Mouse (Mus musculus) T-helper 1 cell (primary cell): ENCODE measurements around the gene Cars2.

Source experiments
- in situ Hi-C: fragments of 300-600 bp; cut with MboI, MseI; formaldehyde crosslinking; loops from one replicate; pipeline ENCODE4 v1.15.1; 2025; ENCODE audit warnings: high pct_unique_total_duplicates

The Cars2 gene

DNA sequence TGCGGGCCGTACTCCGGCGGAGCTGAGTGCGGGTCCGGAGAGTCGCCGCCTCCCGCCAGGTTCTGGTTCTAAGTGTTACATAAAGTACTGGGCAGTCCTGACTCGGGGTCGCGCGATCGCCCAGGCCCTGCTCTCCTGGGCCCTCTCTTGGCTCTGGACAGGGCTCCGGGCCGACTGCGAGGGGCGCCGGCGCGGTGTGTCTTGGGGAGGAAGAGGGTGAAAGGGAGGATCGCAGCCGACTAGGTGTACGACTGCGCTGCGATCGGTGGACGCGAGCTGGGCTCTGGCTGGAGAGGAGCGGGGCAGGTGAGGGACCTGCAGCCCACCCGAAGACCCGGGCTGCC lies 6.8 kb upstream of the Cars2 start:
- in situ Hi-C loops: loop anchor here (10.0 to 25.0 kb wide), 2 partner anchors 1595 to 1737 kb away; no protein-coding TSS in a partner anchor

DNA sequence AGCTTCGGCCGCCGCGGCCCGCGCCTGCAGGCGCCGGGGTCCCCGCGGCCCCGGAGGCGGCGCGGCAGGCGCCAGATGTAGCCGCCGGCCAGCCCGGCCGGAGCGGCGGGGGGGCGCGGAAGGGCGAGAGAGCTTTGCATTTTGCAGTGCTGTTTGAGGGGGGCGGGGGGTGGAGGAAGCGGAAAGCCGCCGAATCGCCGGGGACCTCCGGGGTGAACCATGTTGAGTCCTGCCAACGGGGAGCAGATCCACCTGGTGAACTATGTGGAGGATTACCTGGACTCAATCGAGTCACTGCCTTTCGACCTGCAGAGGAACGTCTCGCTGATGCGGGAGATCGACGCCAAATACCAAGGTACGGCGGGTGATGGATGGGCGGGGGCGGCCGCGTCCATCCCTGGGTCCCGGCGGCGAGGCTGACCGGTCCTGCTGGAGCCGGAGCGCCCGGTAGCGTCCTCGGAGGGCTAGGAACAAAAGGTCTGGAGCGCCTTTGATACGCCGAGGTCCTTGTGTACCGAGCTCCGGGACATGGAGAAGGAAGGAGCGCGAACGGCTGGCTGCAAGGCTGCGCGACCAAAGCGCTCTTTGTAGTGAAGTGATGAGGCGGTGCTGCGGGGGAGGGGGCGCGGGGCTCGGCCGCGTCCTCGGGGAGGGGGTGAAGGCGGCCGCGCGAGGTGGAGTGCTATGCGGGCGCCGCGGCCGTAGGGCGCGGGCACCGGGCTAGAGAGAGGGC lies 6.3 kb upstream of the Cars2 start:
- in situ Hi-C loops: loop anchor here (10.0 to 25.0 kb wide), 2 partner anchors 1595 to 1738 kb away; no protein-coding TSS in a partner anchor

DNA sequence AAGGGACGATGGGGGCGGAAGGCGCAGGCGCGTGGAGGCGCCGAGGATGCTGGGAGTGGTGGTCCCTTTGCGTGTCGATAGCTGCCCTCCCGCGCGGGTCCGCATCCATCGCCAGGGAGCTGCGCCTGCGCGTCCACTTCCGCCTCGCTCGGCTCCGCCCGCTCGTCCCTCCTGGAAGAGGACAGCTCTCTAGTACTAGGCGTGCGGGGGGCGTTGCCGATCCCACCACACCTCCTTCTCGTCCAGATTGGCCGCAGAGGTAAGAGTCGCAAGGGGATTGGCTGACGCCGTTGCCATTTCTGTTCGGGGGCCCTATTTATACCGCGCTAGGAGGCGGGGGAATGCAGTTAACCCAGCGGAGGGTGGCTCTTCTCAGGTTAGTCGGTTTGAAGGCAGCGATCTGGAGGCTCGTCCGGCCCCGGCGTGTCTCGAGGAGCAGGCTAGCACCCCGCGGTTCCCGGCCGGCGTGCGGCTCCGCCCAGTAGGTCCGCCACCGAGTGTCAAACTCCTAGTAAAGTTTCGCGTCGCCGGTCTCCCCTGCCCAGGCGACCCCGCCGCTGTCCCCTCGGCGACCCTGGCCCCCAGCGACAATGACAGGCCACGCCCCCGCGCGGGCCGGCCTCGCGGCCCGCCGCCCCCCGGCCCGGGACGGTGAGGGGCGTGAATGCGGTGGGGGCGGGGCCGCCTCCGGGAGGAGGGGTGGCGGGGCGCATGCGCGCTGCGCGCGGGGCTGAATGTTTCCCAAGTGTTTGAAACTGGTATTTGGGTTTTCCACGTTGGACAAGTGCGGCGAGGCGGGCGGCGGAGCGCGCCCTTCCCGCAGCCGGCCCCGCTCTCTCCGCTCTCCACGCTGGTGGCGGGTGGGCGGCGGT lies 5.4 kb upstream of the Cars2 start:
- in situ Hi-C loops: loop anchor here (10.0 to 25.0 kb wide), 2 partner anchors 1594 to 1739 kb away; no protein-coding TSS in a partner anchor

DNA sequence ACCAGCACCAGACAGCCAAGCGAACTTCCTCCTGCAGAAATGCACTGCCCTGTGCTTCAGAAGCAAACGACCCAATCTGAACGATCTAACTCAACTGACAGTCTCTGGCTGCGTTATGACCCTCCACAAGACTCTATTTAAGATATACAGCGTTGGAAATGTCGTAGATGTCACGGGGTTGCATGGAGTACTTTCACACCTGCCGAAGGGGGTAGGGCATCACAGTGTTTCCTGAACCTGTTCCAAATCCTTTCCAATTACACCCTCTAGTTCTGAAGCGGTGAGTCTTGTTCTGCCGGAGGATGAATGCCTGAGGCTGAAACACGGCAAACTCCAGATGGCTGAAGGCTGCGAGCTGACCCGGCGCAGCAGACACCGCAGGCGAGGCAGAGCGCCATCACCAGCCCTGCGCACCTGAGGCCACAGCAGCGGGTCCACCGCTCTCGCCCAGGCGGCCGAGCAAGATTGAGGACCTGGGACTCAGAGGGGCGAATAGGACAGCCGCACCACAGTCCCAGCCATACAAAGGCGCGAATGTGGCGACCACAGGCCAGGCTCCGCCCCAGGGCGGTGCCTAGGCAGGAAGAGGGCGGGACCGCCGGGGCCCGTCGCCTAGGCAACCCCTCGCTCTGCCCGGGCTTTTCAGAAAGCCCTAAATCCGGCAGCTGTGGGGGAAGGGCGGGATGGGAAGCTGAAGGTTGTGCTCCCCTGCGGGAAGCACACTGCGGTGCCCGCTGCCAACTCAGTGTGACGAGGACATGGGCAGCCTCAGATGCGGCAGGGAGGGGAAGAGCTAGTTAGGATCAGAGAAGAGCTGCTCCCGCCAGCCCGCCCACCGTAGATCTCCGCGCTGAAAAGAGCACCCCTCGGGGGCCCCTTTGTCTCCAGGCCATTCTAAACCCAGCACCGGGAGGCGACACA lies 4.5 kb upstream of the Cars2 start, which contains the start of gene Ing1:
TSS of gene Ing1 (plus strand) at position 773 of the 921 bp plus-strand sequence.
- in situ Hi-C loops: loop anchor here (5.0 to 25.0 kb wide), 3 partner anchors 558 to 1740 kb away; no protein-coding TSS in a partner anchor

DNA sequence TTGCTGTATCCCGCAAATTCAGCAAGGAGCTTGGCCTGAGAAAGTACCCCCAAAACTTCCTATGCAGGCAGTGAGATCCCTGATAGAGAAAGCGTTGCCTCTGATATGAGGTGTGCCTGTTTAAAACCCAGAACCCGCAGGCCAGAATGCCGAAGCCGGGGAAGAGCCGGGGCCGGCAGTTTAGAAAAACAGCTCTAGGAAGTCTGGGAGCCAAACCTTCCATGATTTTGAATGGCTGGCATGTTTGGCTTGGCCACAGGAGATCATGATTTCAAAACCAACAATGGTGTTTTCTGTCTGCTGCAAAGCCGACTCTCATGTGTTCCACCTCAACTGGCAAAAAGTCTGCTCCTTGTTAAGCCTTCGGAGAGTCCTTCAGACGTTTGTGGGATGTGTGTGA lies 1.8 kb upstream of the Cars2 start:
- in situ Hi-C loops: loop anchor here (5.0 to 25.0 kb wide), 3 partner anchors 555 to 1742 kb away; no protein-coding TSS in a partner anchor

DNA sequence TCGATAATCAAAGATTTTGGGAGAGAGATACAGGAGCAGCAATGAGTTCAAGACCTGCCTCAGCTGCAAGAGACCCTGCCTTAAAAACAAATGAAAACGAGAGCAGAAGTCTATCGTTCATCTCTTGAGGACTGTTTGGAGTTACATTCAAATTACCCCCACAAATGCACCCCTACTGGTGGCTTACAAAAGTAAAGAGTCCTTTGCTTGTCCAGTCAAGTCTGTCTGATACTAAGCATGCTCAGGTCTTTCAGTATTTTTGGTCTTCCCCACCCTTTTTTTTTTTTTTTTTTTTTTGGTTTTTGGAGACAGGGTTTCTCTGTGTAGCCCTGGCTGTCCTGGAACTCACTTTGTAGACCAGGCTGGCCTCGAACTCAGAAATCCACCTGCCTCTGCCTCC lies 914 bp upstream of the Cars2 start:
- in situ Hi-C loops: loop anchor here (5.0 to 25.0 kb wide), 3 partner anchors 554 to 1743 kb away; no protein-coding TSS in a partner anchor

DNA sequence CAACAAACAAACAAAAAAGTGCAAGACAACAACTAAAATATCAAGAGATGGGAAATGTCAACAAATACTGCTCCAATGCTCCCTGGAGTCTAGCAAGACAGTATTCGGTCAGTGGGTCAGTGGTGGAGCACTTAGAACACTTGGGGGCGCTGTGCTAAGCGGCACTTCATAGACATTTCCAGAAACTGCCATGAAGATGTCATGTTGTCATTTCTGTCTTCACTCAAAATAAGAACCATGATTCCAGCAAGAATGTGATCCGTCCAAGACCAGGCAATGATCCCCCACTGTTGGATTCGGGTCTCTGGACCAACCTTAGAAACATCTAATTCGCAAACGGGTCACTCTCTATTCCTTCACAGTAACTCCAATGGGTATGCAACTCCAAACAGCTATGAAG lies 877 bp downstream of the Cars2 start:
- in situ Hi-C loops: loop anchor here (5.0 to 25.0 kb wide), 5 partner anchors 68 to 1745 kb away; partner anchors contain the start of gene 1700016D06Rik

DNA sequence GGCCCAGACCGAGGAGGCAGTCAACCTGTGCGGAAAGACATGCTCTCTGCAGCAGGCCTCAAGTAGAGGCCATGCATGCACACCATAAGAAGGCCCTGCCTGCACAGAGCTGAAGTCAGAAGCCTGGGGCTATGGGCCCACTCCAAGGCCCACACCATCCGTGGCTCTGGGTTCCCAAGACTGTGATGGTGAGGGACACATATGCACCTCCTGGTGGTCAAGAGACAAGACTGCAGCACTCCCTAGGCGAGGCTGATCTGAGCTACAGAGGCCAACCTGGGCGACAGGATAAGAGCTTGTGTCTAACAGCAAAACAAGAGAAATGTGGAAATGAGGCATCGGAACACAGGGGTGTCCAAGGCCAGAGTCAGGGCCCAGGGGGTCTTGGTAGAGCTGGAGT lies 3.5 kb downstream of the Cars2 start:
- in situ Hi-C loops: loop anchor here (5.0 to 10.0 kb wide), 2 partner anchors 70 to 158 kb away; partner anchors contain the start of gene 1700016D06Rik

DNA sequence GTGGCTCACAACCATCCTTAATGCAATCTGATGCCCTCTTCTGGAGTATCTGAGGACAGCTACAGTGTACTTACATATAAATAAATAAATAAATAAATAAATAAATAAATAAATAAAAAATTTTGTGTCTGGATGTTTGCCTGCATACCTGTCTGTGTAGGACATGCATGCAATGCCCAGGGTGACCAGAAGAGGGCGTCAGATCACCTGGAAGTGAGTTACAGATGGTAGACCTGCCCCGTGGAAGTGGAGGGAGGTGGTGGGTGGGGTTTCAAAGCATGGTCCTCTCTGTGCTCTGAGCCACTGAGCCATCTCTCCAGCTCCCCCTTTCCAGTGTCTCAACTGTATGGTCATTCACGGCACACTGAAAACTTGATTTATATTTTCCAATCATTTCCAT lies 6.2 kb downstream of the Cars2 start:
- in situ Hi-C loops: loop anchor here (10.0 kb wide), 1 partner anchor 160 kb away; the partner anchor contains the start of gene 1700016D06Rik

DNA sequence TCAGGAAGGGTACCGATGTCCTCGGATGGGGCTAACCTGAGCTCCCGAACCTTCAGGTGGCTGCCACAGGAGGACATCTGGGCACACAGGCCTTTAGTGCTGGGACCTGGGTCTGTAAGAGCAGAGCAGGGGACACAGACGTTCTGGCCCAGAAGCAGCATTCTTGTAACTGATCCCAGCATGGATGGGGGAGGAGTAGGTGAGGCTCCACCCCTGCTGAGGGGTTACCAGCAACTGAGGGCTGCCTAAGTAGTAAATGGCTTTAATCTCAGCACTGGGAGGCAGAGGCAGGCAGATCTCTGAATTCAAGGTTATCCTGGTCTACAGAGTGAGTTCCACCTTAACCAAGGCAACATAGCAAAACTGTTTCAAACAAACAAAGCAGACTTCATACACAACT lies 7.7 kb downstream of the Cars2 start:
- in situ Hi-C loops: loop anchor here (10.0 kb wide), 1 partner anchor 162 kb away; the partner anchor contains the start of gene 1700016D06Rik

DNA sequence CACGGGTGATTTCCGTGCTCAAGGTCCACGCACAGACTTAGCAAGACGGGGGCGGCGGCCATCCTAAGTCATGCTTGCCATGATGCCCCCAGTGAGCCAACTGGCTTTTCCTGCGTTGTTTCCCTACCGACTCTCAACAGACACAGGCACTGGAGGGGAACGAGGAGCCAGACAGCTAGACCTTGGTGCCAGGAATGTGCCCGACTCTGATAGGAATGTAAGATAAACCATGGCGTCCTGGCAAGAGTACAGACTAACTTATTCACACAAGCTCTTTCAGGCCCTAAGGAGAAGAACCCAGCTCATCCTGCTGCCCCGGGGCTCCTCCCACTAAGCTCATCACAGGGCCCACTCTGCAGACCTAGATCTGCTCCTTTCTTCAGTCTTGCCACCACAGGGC lies 8.6 kb downstream of the Cars2 start:
- in situ Hi-C loops: loop anchor here (10.0 kb wide), 1 partner anchor 163 kb away; the partner anchor contains the start of gene 1700016D06Rik

DNA sequence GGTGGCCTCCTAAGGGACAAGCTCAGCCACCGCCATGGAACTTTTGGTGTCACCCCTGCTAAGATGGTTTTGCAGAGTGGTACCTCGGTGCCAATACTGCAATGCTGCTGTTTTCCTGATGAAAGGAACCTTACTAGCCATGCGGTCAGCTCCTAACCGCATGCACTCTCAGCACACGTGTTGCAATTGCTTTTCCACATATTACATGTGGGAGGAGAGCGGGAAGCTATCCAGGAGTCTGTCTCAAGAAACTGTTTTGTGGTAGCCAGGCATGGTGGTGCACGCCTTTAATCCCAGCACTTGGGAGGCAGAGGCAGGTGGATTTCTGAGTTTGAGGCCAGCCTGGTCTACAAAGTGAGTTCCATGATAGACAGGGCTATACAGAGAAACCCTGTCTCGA lies 10.4 kb downstream of the Cars2 start:
- in situ Hi-C loops: loop anchor here (10.0 kb wide), 1 partner anchor 165 kb away; the partner anchor contains the start of gene 1700016D06Rik

DNA sequence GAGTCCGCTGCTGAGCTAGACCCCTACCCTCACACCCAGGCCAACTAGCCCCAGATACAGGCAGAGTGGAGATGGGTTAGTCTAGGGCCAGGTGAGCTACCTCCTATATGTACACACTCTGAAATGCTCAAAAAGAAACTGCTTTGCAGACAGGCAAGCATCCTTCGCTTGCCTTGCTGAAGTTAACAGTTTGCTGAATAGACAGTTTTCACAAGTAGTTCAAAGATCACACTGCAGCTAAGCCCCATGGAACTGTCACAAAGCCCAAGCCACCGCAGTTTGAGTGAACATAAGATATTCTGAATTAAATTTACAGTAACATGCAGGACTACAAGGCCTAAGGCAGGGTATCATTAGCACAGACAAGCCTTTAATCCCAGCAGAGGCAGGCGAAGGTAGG lies 11.5 kb downstream of the Cars2 start:
- in situ Hi-C loops: no loop called here

DNA sequence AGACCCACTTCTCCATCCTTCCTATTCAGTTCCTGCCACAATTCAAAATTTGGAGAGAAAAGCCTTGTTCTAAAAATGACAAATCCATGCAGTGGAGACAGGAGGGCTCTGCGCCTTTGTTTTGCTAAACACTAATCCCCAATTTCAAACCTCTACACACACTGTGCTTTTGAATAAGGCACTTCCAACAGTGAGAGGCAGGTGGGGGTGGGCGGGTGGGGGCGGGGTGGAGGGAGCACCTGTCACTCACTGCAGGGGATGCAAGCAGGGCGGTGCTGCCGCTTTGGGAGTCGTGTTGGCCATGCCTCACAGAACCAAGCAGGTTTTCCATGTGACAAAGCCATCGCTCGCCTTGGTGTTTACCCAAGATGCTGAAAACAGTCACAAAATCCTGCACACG lies 16.1 kb downstream of the Cars2 start:
- in situ Hi-C loops: no loop called here

DNA sequence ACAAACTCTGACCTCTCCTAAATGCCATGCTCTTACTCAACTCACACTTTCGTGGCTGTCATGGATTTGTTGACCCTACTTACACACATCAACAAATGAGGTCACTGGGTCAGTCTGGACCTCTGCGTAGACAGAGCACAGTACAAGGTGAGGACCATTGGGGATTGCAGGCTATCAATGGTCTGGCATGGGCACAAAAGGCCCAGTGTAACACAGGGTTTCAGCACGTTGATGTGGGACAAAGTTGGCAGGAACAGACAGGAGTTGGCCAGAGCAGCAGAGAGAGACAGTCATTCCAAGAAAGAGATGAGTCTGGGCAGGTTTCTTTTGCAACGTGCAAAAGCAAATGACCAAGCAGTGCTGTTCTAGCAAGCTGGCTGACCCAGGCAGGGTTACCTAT lies 19.7 kb downstream of the Cars2 start:
- in situ Hi-C loops: no loop called here

DNA sequence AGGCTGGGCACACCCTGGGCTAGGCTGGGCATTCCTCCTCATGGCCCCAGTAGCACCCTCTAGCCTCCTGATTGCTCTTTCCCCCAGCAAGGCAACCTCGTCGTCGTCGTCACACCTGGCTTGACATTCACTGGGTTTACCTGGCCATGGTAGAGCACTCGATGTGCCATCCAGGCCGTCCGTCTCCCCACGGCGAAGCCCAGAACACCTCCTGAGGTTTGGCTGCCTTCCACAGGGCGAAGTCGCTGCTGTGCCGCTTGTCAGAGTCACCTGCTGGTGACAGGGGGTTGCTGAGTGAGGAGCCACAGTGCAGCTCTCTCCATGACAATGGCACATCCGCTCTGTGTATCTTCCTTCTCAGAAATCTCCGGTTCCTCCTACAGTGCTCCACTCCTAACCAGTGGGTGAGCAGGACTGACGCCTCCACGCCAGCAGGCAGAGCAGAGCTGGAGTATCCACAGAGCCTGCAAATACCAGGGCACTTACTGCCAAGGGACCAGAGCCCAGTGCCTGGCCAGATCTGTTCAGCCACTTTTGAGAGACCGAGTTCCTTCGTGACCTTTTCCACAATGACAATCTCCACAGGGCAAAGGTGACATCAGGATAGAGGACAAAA lies 20.3 kb downstream of the Cars2 start:
- in situ Hi-C loops: no loop called here

DNA sequence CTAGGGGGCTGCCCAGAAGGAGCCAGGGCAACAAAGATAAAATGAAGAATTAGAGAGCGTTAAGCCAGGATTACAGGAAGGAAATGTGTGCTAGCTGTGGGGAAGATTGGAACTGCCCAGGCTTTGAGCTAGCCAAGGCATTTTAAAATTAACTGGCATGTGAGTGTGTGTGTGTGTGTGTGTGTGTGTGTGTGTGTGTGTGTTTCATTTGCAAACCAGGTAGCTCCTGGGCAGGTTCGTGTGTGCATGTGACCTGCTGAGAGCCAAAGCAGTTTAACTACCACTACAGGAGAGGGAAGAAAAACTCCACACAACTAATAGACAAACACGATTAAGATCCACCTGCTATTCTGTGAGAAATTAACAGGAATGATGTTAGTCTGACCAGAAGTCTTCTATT lies 27.3 kb downstream of the Cars2 start:
- in situ Hi-C loops: no loop called here

DNA sequence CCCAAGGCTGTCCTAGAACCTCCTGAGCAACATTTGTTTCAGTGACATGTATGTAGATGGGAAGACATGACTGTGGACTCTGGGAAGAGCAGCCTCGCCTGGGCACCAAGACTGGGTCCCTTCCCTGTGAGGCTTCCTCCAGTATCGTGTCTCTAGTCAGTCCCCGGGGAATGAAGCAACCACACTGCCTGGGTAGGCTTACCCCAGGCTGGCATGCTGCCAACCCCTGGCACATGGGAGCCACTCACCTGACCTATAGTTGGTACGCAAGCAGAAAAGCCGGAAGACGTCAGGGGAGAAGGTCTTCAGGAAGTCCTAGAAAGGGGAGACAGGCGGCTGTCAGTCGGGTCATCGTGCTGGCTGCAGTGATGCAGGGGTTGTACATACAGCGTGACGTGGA lies 31.9 kb downstream of the Cars2 start:
- in situ Hi-C loops: no loop called here

DNA sequence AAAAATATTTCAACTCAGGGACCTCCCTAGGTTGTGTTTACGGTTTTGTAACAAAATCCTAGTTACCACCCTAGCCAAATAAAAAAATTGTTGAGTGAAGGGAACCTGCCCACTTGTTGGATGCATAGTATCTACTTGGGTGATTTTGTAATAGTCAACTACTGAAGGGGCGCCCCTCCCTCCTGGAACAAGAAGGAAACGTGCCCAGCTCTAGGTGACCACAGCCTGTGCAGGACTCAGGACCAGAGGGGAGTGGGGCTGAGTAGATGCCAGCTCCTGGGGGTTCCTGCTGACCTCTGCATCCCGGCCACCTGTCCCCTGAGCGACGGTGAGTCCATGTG lies 32.6 kb downstream of the Cars2 start:
- in situ Hi-C loops: no loop called here

DNA sequence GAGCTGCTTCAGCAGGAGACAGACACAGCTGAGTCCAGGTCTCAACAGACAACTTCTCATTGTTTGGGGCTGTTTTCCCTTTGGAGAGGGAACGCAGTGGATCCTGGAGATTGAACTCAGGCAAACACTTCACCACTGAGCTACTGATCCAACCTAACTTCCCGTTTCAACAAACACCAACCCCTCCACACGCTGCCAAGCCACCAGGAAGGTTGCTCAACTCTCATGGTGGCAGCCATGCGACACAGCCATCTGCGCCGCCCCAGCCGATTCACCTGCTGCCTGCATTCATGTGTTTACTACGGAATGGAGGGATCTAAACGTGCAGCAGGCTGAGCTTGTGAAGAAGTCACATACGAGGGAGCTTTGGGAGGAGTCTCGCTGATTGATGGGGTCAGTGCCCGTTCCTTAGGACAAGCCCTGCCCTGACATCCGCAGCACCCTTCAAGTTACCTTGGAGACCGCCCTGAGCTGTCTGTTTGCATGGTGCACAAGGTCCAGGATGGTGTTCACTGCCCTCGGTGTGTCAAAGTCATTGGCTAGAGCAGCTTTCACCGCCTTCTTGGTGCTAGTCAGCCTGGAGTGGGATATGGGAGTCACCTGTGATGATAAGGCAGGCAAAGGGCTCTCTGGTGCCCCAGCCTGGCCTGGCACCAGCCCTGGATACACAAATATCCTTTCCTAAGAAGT lies 33.1 kb downstream of the Cars2 start:
- in situ Hi-C loops: no loop called here
